Mouse (Mus musculus): ENCODE measurements around the gene 1700001C19Rik. TPM values are rescaled to one million over a fixed set of nuclear protein-coding genes. Genes with fewer than 3 reads are reported as not detected.
"Not testable (repeated sequence)": the region's sequence is repeated elsewhere in the genome, so short reads cannot be mapped to it uniquely, and the experiment has no call there.

Gene 1700001C19Rik
- polyA plus RNA-seq, 1 experiment from 2014 or later, result 0.31 TPM

DNA sequence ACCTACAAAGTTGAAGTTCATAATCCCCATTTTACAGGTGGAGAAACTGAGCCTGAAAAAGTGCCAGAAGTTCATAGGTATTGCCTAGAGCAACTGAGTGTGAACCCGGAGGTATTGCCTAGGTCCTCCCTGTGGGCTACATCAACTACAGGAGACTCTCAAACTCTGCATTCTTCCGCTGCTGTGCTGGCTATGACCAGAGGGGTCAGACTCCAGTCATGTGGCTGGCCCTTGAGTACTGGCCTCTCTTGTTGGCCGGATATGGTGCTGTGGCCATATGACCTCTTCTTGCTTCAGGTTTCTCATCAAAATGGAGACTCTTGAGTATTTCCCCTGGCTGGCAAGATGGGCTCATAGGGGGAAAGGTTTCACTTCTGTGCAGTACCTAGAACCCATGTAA lies 5.1 kb upstream of the 1700001C19Rik start:
- H3K36me3 ChIP-seq, result no peaks in the 10 kb centered on the region
- H3K27ac ChIP-seq, result no peak overlapping the region
- WGBS, result 76% methylated on average over 3 of the region's 3 CpGs
- no peak for DNase-seq (ENCODE audit: low spot score)
- peaks cover 39% of the 10 kb centered on the region for H3K27me3 ChIP-seq (ENCODE audit: low read depth, poor library complexity, severe bottlenecking)
- peaks cover 42% of the 10 kb centered on the region for H3K4me1 ChIP-seq
- H3K4me3 ChIP-seq, result no peak overlapping the region
- no peaks in the 10 kb centered on the region for H3K9me3 ChIP-seq (replicated peaks)

DNA sequence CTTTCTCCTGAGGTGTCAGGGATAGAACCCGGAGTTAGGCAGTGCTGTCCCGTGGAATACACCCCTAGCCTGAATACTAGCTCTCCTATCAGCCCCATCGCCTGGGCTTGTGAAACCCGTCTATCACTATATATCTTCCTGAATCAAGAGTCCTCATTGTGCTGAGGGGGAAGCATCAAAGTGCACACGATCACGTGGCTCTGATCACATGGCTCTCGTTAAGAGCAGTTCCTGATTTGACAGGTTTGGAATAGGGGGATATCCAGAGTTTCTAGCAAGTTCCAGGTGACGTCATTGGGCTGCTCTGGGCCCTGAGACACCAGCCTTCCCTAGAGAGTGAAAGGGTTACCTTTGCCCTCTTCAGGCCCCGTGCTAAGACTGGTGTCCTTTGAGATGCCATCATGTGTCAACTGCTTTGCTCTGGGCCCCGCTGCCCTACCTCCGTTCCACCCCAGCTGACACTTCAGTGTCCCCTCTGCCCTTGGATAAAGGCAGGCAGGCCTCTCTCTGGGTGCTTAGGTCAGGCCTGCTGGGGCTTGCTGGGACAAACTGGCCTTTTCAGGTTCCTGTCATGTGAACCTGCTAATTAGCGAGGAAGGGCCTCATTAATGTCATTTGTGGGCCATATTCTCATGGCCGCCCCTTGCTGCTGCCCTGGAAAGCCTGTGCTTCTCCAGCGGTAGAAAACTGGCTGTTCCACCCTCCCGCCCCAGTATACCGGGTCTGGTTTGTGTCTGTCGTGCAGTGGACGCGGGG lies 4.3 kb upstream of the 1700001C19Rik start:
- Histone ChIP-seq H3K9me3 (replicated peaks) (no peaks in the 10 kb centered on the region), H3K36me3 (no peaks in the 10 kb centered on the region), H3K27me3 (ENCODE audit: low read depth, poor library complexity, severe bottlenecking) (peaks cover 47% of the 10 kb centered on the region), H3K27ac (no peak overlapping the region), H3K4me1 (peaks cover 50% of the 10 kb centered on the region), H3K4me3 (no peak overlapping the region)
- WGBS, result 56% methylated on average over 19 of the region's 19 CpGs
- DNase-seq (ENCODE audit: low spot score), result no peak

DNA sequence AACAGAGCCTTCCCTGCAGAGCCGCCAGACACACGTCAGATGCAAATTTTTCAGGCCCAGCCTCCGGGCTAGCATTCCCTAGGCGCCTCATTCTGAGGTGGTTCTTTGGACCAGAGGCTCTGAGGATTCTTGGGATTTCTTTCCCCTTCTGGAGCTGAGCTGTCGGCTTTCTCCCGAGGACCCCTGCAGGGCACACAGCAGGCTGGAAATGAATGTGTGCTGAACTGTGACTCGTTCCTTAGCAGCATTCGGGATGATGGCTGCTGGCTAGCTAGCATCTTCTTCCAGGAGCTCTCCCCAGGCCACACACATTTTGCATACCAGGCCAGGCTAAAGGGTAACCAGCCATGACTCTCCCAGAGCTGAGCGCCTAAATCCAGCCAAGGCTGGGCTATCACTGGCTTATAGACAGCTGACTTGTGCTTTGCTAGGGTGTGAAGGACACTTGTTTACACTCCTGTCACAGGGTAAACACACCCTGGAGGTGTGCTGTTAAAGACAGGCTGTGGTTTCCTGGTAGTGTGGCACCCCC lies 3.2 kb upstream of the 1700001C19Rik start:
- Histone ChIP-seq H3K36me3 (no peaks in the 10 kb centered on the region), H3K4me1 (peaks cover 54% of the 10 kb centered on the region), H3K27me3 (ENCODE audit: low read depth, poor library complexity, severe bottlenecking) (peaks cover 56% of the 10 kb centered on the region), H3K27ac (peak overlapping the region; percentile 20; the same call in 1 of the 2 replicates), H3K4me3 (no peak overlapping the region), H3K9me3 (replicated peaks) (no peaks in the 10 kb centered on the region)
- DNase-seq (ENCODE audit: low spot score), result no peak
- 8% methylated on average over 9 of the region's 9 CpGs for WGBS

DNA sequence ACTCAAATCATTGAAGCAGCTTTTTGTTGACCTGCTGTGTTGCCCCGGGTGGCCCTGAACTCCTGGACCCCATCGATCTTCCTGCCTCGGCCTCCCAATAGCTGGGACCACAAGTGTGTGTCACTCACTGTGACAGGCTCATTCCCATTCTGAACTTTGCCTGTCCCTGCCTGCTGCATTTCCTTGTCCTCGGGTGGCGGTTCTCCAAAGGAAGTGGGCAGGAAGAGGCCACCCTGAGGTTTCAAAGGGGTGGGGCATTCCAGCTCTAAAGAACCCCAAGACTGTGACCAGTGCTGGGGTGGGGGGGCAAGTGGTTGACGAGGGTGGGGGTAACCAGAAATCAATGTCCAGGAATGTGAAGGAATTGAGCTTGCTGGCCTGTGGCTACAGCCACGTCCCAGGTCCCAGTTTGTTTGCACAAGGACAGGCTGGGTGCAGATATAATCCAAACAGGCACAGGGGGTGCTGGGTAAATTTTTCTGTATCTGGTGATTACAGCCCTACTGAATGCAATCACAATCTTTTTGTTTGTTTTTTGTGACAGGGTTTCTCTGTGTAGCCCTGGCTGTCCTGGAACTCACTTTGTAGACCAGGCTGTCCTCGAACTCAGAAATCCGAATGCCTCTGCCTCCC lies 2.3 kb upstream of the 1700001C19Rik start:
- no peak for DNase-seq (ENCODE audit: low spot score)
- peaks cover 63% of the 10 kb centered on the region for H3K27me3 ChIP-seq (ENCODE audit: low read depth, poor library complexity, severe bottlenecking)
- H3K9me3 ChIP-seq (replicated peaks), result no peaks in the 10 kb centered on the region

DNA sequence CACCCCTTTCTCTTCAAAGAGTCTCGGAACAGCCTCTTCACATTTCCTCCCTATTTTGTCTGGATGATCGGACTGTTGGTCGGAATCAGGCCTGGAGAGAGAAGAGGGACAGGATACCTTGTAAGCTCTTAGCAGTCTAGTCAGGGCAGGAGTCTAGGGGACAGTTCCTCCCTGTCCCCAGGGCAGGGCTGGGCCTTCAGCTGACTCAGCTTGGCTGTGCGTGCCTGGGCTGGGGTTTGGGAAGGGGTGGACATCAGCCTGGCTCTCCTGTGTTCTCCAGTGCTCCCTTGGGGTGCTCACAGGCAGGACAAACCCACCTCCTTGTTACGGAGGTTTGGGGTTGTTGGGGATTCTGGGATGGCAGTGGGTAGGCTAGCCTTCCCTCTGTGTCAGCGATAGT lies 1.4 kb upstream of the 1700001C19Rik start:
- H3K4me3 ChIP-seq, result no peak overlapping the region
- DNase-seq (ENCODE audit: low spot score), result no peak
- peaks cover 69% of the 10 kb centered on the region for H3K27me3 ChIP-seq (ENCODE audit: low read depth, poor library complexity, severe bottlenecking)
- 76% methylated on average over 6 of the region's 6 CpGs for WGBS
- no peak overlapping the region; the same call in 1 of the 2 replicates for H3K27ac ChIP-seq
- H3K4me1 ChIP-seq, result peaks cover 49% of the 10 kb centered on the region
- H3K36me3 ChIP-seq, result no peaks in the 10 kb centered on the region
- no peaks in the 10 kb centered on the region for H3K9me3 ChIP-seq (replicated peaks)

More for the DNA sequence above, 2.3 kb upstream of the 1700001C19Rik start:
- H3K4me1 ChIP-seq, result peaks cover 54% of the 10 kb centered on the region
- H3K27ac ChIP-seq, result no peak overlapping the region
- no peak overlapping the region for H3K4me3 ChIP-seq
- WGBS, result 46% methylated on average over 9 of the region's 9 CpGs
- H3K36me3 ChIP-seq, result no peaks in the 10 kb centered on the region

DNA sequence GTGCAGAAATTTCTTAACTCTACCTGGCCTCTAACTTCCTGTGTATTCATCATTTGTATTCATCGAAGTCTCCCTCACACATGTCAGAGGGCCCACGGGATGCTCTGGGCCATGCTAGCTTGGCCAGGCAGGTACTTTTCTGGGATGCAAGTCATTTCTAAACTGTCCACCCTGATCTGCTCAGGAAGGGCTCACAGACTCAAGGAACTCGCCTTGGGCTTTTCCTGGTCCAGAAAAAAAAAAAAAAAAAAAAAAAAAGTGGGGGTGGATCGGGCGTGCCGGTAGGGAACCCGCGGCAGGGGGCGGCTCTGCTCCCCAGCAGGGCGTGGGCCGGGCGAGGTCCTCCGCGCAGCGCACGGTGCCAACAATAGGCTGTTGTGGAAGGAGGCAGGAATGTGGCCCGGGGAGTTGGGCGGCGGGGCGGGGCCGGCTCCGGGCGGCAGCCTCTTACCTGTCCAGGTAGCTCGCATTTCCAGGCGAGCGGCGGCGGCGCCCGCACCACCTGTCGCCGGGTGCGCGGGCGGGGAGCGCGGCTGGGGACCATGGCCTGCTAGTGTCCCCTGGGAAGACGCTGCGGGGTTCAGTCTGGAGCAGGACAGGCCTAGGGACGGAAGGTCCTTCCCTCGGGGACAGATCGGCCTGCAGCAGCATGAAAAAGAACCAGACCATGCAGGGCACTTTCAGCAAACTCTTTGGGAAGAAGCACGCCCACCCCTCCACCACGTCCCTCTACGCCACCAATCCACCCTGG lies 845 bp downstream of the 1700001C19Rik start, which contains the start of gene AI661453:
TSS of gene AI661453 (plus strand) at position 460 of the 751 bp plus-strand sequence.
- peak; percentile 57 for DNase-seq (ENCODE audit: low spot score)
- WGBS, result 2% methylated on average over 45 of the region's 45 CpGs
- Histone ChIP-seq H3K36me3 (no peaks in the 10 kb centered on the region), H3K4me3 (peak within 1 kb of the TSS; percentile 51), H3K27me3 (ENCODE audit: low read depth, poor library complexity, severe bottlenecking) (peaks cover 77% of the 10 kb centered on the region), H3K9me3 (replicated peaks) (no peaks in the 10 kb centered on the region), H3K4me1 (peaks cover 39% of the 10 kb centered on the region), H3K27ac (no peak within 1 kb of the TSS)

DNA sequence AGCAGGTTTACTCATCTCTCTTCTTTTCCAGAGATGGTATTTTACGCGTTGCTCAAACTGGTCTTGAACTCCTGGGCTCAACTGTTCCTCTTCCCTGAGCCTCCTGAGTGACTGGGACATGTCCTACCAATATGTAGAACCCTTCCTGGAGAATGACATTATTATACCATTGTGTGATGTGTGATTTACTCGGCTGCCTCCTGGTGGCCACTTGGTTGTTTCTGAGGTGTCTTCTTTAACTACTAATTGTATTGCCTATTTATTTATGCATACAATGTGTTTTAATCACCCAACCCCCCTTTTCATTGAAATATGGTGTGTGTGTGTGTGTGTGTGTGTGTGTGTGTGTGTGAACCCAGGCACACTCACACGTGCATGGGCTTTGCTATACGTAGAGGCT lies 6.4 kb downstream of the 1700001C19Rik start:
- no peak for DNase-seq (ENCODE audit: low spot score)

DNA sequence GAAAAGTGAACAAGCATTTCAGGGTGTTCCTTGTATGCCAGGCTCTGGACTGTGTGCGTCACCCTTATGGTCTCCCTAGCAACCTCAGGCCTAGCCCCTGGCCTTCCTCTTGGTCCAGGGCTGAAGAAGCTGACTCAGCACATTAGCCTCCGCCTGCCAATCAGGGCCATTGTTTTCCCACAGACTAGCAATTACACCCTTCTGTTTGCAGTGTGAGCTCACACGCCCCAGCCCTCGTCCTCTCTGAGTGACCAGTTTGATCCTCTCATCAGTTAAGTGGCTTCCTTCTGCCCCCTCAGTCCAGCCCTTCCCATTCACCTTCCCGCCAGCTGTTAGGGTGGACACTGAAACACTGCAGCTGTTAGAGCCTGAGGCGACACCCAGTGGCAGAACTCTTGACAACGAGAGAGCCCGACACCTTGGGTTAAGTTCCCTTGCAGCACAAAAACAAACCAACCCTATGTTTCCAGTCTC lies 8.3 kb downstream of the 1700001C19Rik start:
- DNase-seq (ENCODE audit: low spot score), result peak; percentile 69
- Histone ChIP-seq H3K27ac (no peak overlapping the region), H3K4me1 (peaks cover 10% of the 10 kb centered on the region), H3K27me3 (ENCODE audit: low read depth, poor library complexity, severe bottlenecking) (peaks cover 41% of the 10 kb centered on the region), H3K36me3 (no peaks in the 10 kb centered on the region), H3K4me3 (no peak overlapping the region), H3K9me3 (replicated peaks) (no peaks in the 10 kb centered on the region)
- WGBS, result 16% methylated on average over 8 of the region's 8 CpGs

More for the DNA sequence above, 6.4 kb downstream of the 1700001C19Rik start:
- H3K27ac ChIP-seq, result no peak overlapping the region
- no peaks in the 10 kb centered on the region for H3K9me3 ChIP-seq (replicated peaks)
- WGBS, result 66% methylated on average over 5 of the region's 5 CpGs
- peaks cover 10% of the 10 kb centered on the region for H3K4me1 ChIP-seq
- H3K36me3 ChIP-seq, result no peaks in the 10 kb centered on the region
- peaks cover 54% of the 10 kb centered on the region for H3K27me3 ChIP-seq (ENCODE audit: low read depth, poor library complexity, severe bottlenecking)
- H3K4me3 ChIP-seq, result no peak overlapping the region

DNA sequence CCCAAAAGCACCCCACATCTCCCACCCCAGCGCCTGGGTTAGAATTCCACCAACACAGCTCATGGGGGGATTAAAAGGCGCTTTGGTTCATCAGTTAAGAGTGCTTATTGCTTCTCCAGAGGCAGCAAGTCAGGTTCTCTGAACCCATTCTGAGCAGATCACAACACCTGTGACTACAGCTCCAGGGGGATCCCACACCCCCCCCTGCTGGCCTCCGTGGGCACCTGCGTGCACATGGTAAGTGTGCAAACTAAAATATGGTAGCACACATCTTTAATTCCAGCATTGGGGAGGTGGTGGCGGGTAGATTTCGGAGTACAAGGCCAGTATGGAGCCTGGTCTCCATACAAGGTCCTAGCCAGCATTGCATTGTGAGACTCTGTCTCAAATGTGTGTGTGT lies 9.9 kb downstream of the 1700001C19Rik start:
- DNase-seq (ENCODE audit: low spot score), result no peak
- Histone ChIP-seq H3K27me3 (ENCODE audit: low read depth, poor library complexity, severe bottlenecking) (peaks cover 33% of the 10 kb centered on the region), H3K4me3 (no peak overlapping the region), H3K27ac (no peak overlapping the region), H3K4me1 (peaks cover 10% of the 10 kb centered on the region), H3K9me3 (replicated peaks) (no peaks in the 10 kb centered on the region), H3K36me3 (no peaks in the 10 kb centered on the region)
- 74% methylated on average over 6 of the region's 6 CpGs for WGBS

DNA sequence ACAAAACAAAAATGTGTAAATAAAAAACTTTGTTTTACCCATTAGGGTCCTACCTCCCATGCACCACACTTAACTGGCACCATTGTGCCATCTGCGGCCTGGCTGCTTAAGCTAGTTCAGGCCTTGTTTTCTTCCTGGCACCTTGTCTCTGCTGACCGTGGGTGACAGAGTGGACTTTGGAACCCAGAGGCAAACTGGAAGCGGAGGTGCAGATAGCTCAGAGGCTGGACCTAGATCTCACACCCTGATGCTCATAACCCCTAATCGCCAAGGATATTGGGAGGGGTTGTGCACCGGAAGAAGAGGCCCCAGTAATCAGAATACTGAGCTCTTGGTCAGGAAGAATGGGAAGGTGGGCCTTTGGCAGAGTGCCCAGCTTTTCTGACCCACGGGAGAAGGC lies 13.0 kb downstream of the 1700001C19Rik start:
- no peak for DNase-seq (ENCODE audit: low spot score)
- H3K36me3 ChIP-seq, result no peaks in the 10 kb centered on the region
- WGBS, result 91% methylated on average over 6 of the region's 6 CpGs

DNA sequence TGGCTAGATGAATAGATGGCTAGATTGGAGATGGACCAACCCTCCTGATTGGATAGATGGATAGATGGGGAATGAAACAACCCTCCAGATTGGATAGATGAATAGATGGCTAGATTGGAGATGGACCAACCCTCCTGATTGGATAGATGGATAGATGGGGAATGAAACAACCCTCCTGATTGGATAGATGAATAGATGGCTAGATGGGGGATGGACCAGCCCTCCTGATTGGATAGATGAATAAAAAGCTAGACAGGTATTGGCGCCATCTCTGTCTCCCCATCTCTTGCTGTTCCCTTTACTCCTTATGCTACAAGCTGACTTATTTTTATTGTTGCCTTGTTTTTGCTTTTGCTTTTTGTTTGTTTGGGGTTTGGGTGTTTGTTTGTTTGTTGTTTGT lies 14.6 kb downstream of the 1700001C19Rik start:
- not testable (repeated sequence) for H3K9me3 ChIP-seq (replicated peaks); H3K36me3 ChIP-seq; H3K4me3 ChIP-seq; H3K27ac ChIP-seq; H3K27me3 ChIP-seq (ENCODE audit: low read depth, poor library complexity, severe bottlenecking); H3K4me1 ChIP-seq; DNase-seq (ENCODE audit: low spot score)
- 86% methylated on average over 1 of the region's 1 CpGs for WGBS

More for the DNA sequence above, 13.0 kb downstream of the 1700001C19Rik start:
- Histone ChIP-seq H3K4me1 (peaks cover 7% of the 10 kb centered on the region), H3K27ac (no peak overlapping the region), H3K9me3 (replicated peaks) (no peaks in the 10 kb centered on the region), H3K4me3 (no peak overlapping the region), H3K27me3 (ENCODE audit: low read depth, poor library complexity, severe bottlenecking) (peaks cover 15% of the 10 kb centered on the region; the same call in 1 of the 2 replicates)

DNA sequence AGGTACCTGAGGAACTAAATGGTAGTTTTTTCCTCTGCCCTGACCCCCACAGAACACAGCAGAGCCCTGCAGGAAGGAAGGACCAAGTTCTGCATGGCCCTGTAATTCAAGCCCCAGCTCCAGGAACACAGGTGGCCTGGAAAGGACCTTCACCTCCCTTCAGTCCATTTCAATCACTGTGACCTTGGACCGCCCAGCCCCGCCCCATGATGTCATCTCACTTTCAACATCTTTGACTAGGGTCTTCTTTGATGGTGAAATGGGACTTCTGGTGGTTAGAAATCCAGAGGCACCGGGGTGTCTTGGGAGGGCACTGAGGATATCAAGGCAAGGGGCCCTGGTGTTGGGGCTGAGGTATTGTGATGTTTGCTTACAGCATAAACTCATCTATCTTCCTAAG lies 15.6 kb downstream of the 1700001C19Rik start:
- 84% methylated on average over 3 of the region's 3 CpGs for WGBS
- Histone ChIP-seq H3K4me3 (no peak overlapping the region), H3K27me3 (ENCODE audit: low read depth, poor library complexity, severe bottlenecking) (no peaks in the 10 kb centered on the region), H3K27ac (no peak overlapping the region), H3K4me1 (no peaks in the 10 kb centered on the region), H3K36me3 (no peaks in the 10 kb centered on the region), H3K9me3 (replicated peaks) (no peaks in the 10 kb centered on the region)
- no peak for DNase-seq (ENCODE audit: low spot score)
